Mouse (Mus musculus): ENCODE data around the gene Cog5. TPM values are rescaled to one million over a fixed set of nuclear protein-coding genes. Genes with fewer than 3 reads are reported as not detected.
A peak's percentile ranks its signal among the peaks of the same experiment; 100 is the strongest.

Gene Cog5
- polyA plus RNA-seq, 1 experiment from 2014 or later = 32.4 TPM

DNA sequence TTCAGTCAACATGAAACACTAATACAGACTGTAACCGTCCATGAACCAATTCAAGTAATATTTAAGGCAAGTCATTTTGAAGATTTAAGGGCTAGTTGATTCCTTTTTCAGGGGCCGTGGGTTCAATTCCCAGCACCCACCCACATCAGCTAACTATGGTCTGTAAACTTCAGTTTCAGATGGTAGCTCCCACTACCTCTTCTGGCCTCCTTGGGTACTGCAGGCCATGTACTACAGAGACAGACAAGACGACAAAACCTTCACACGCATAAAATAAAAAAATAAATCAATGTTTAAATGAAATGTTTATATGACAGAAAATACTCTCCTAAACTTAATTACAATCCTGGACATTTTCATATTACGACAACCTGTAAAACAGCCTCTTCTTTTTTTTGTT lies 292.8 kb downstream of the Cog5 start:
- no peaks in the 10 kb centered on the region for H3K9me3 ChIP-seq (ENCODE audit: control insufficient read depth, low read length)
- H3K36me3 ChIP-seq (ENCODE audit: control insufficient read depth, insufficient read depth, low read length) = peaks cover 15% of the 10 kb centered on the region
- no peak overlapping the region for H3K27ac ChIP-seq (replicated peaks; ENCODE audit: low read depth, low read length)
- H3K27me3 ChIP-seq (replicated peaks; ENCODE audit: control insufficient read depth, insufficient read depth, low read length) = no peaks in the 10 kb centered on the region
- 94% methylated on average over 5 of the region's 5 CpGs for WGBS
- H3K4me3 ChIP-seq (ENCODE audit: low read depth, low read length) = no peak overlapping the region
- H3K4me2 ChIP-seq (ENCODE audit: low read depth, low read length) = no peak overlapping the region
- 0 out of 2 replicates have a peak, but pooled peaks cover 5% of the 10 kb centered on the region for H3K4me1 ChIP-seq (ENCODE audit: control insufficient read depth, insufficient read depth, low read length)
- DNase-seq (ENCODE audit: low spot score) (no peak), ATAC-seq (ENCODE audit: low read depth) (no peak)
- H3K9ac ChIP-seq (ENCODE audit: low read depth, low read length) = no peak overlapping the region

DNA sequence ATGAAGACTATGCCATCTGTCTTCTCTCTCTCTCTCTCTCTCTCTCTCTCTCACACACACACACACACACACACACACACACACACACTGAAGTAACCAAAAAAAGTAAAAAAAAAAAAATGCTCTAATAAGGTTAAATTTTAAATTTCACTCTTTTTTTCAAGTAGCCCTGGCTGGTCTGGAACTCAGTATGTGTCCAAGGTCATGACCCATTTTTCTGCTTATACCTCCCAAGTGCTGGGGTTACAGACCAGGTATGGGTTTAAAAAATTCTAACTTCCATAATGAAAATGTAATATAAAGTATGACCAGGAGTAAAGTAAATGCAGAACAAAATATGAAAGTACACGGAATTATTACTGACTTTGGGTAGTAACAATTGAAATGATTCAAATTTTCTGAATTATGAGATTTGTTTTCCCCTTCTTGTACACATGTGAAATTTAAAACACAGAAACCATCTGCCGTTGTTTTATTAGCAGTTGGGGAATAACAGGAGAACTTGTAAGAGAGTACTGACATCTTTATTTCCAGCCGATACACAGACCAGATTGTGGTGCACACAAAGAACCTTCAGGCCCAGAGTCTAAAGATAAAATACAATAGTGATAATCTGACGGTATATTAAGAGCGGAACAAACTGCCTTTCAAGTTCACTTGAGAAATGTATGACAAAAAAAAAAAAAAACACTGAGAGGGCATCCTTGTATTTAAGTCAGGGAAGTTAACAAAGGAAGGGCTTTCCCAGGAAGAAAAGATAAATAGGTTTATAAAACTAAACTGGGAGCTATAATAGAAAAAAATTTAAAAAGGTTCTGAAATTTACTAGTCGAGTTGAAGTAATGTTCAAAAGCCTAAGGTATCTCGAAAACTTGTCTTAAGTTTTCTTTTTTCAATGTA lies 293.7 kb downstream of the Cog5 start:
- peak overlapping the region; percentile 67 for H3K4me2 ChIP-seq (ENCODE audit: low read depth, low read length)
- peaks cover 6% of the 10 kb centered on the region for H3K36me3 ChIP-seq (ENCODE audit: control insufficient read depth, insufficient read depth, low read length)
- peak overlapping the region; percentile 97 for H3K9ac ChIP-seq (ENCODE audit: low read depth, low read length)
- H3K4me3 ChIP-seq (ENCODE audit: low read depth, low read length) = peak overlapping the region; percentile 85
- DNase-seq (ENCODE audit: low spot score) (no peak), ATAC-seq (ENCODE audit: low read depth) (no peak)
- H3K27ac ChIP-seq (replicated peaks; ENCODE audit: low read depth, low read length) = peak overlapping the region; percentile 100
- 0 out of 2 replicates have a peak, but pooled peaks cover 5% of the 10 kb centered on the region for H3K4me1 ChIP-seq (ENCODE audit: control insufficient read depth, insufficient read depth, low read length)
- no peaks in the 10 kb centered on the region for H3K9me3 ChIP-seq (ENCODE audit: control insufficient read depth, low read length)
- H3K27me3 ChIP-seq (replicated peaks; ENCODE audit: control insufficient read depth, insufficient read depth, low read length) = no peaks in the 10 kb centered on the region
- 23% methylated on average over 7 of the region's 7 CpGs for WGBS

DNA sequence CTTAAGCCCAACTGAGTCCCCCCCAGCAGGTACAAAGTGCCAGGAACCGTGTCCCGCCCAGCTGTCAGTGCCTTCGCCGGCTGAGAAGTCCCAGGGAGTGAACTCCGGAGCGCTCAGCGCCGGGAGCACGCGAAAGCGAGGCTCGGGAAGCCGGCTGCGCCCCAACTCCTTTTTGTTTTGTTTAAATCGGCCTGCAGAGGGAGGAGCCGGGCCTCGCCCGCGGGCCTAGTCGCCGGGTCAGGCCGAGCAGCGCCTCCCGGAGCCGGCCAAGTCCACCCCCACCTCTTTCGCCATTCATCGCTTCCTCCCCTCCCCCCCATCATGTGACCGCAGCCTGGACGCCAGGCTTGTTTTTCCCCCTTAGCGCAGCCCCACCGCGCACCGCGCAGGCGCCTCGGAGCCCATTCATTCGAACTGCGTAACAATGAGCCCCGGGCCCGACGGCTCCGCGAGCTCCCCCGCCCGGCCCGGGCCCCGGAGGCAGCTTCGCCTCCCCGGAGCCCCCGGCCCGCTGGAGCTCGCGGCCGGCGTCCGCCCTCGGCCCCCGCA lies 294.6 kb downstream of the Cog5 start:
- ATAC-seq (ENCODE audit: low read depth) = peak; percentile 70
- H3K4me1 ChIP-seq (ENCODE audit: control insufficient read depth, insufficient read depth, low read length) = 0 out of 2 replicates have a peak, but pooled peaks cover 5% of the 10 kb centered on the region
- under 1% methylated on average over 34 of the region's 58 CpGs for WGBS

DNA sequence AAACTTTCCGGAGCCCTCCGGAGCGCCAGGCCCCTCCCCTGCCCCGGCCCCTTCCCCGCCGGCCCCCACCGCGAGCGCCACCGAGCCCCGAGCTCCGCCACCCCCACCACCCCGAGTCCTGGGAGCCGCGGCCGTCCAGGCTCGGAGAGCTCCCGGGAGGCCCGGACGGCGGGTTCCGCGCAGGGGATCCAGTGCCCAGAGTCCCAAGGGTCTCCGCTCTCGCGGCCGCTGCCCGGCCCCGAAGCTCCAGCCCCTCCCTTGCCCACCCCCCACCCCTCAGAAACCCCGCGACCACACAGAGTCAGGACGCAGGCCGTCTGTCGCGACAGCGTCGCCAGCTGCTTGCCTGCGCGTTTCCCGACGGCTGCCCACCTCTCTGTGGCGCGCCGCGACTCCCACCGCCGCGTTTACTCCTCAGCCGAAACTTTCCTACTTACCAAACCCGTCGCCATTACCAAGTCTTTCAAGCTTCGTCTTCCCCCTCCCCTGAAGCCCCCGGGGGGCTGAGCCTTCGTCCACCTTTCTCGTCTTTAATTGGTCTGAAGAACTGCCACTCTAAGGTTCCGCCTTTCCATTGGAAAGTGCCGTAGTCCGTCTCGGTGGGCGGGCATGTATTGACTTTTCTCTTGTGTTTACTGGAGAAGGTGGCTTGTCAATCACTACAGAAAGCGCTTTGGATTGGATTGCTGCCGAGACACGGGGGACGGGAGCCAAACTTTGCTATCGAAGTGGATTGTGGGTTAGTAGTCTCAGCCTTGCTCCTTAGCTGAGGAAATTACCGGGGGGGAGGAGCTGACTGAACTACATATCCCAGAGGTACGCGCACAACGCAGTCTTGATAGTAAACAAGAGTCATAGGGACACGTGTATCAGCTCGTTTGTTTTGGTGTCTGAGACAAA lies 295.3 kb downstream of the Cog5 start, which contains the start of gene Hbp1:
Gene Hbp1, minus strand, starts transcription at position 777 of the 900 bp plus-strand sequence.
- H3K4me2 ChIP-seq (ENCODE audit: low read depth, low read length) = peak within 1 kb of the TSS; percentile 80
- H3K9ac ChIP-seq (ENCODE audit: low read depth, low read length) = peak within 1 kb of the TSS; percentile 97
- H3K27ac ChIP-seq (replicated peaks; ENCODE audit: low read depth, low read length) = peak within 1 kb of the TSS; percentile 100
- no peaks in the 10 kb centered on the region for H3K9me3 ChIP-seq (ENCODE audit: control insufficient read depth, low read length)
- H3K4me3 ChIP-seq (ENCODE audit: low read depth, low read length) = peak within 1 kb of the TSS; percentile 85
- H3K27me3 ChIP-seq (replicated peaks; ENCODE audit: control insufficient read depth, insufficient read depth, low read length) = no peaks in the 10 kb centered on the region
- WGBS = 0% methylated on average over 29 of the region's 71 CpGs
- peak; percentile 98 for ATAC-seq (ENCODE audit: low read depth)
- DNase-seq (ENCODE audit: low spot score) = peak; percentile 100
- H3K36me3 ChIP-seq (ENCODE audit: control insufficient read depth, insufficient read depth, low read length) = no peaks in the 10 kb centered on the region
- H3K4me1 ChIP-seq (ENCODE audit: control insufficient read depth, insufficient read depth, low read length) = 0 out of 2 replicates have a peak, but pooled peaks cover 5% of the 10 kb centered on the region

More for the DNA sequence above, 294.6 kb downstream of the Cog5 start:
- peak overlapping the region; percentile 67 for H3K4me2 ChIP-seq (ENCODE audit: low read depth, low read length)
- no peaks in the 10 kb centered on the region for H3K27me3 ChIP-seq (replicated peaks; ENCODE audit: control insufficient read depth, insufficient read depth, low read length)
- DNase-seq (ENCODE audit: low spot score) = peak; percentile 96
- H3K36me3 ChIP-seq (ENCODE audit: control insufficient read depth, insufficient read depth, low read length) = no peaks in the 10 kb centered on the region
- H3K4me3 ChIP-seq (ENCODE audit: low read depth, low read length) = peak overlapping the region; percentile 85
- peak overlapping the region; percentile 100 for H3K27ac ChIP-seq (replicated peaks; ENCODE audit: low read depth, low read length)
- H3K9me3 ChIP-seq (ENCODE audit: control insufficient read depth, low read length) = no peaks in the 10 kb centered on the region
- H3K9ac ChIP-seq (ENCODE audit: low read depth, low read length) = peak overlapping the region; percentile 97

DNA sequence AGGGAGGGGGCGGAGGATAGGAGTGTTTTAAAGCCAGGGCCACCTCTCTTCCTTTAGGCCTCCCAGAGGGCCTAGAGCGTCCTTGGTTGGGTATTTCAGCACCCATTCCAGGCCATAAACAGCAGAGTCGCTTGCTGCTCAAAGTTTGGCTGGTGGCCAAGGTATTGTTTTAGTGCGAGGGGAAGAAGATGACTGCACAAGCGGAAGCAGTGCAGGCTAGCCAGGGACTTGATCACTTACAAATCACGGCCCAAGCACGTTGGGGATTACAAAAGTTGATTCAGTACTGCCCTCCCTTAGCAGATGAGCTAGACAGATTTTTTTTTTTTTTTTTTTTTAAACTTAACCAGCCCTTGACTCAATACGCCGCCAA lies 296.0 kb downstream of the Cog5 start:
- DNase-seq (ENCODE audit: low spot score) (no peak), ATAC-seq (ENCODE audit: low read depth) (no peak)
- no peaks in the 10 kb centered on the region for H3K36me3 ChIP-seq (ENCODE audit: control insufficient read depth, insufficient read depth, low read length)
- no peaks in the 10 kb centered on the region for H3K27me3 ChIP-seq (replicated peaks; ENCODE audit: control insufficient read depth, insufficient read depth, low read length)
- H3K4me3 ChIP-seq (ENCODE audit: low read depth, low read length) = peak overlapping the region; percentile 47
- H3K9me3 ChIP-seq (ENCODE audit: control insufficient read depth, low read length) = no peaks in the 10 kb centered on the region
- 0 out of 2 replicates have a peak, but pooled peaks cover 5% of the 10 kb centered on the region for H3K4me1 ChIP-seq (ENCODE audit: control insufficient read depth, insufficient read depth, low read length)
- WGBS = 6% methylated on average over 9 of the region's 9 CpGs
- H3K4me2 ChIP-seq (ENCODE audit: low read depth, low read length) = peak overlapping the region; percentile 80
- H3K27ac ChIP-seq (replicated peaks; ENCODE audit: low read depth, low read length) = peak overlapping the region; percentile 82
- peak overlapping the region; percentile 57 for H3K9ac ChIP-seq (ENCODE audit: low read depth, low read length)

DNA sequence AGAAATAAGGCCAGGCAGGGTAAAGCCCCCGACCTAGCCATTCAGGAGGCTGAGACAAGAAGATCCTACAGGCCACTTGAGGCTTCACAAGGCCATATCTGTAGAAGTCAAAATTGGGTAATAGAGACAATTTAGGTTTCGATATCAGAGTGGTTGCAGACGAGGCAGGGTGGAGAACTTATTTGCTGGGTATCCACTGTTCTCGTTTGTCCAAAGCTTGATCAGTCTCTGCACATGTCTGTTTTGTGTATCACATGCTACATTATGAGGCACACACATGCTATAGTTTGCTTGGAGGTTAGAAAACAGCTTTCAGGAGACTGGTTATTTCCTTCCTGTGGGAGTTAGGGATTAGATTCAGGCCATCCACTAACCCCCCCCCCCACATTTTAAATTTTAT lies 301.2 kb downstream of the Cog5 start:
- no peaks in the 10 kb centered on the region for H3K9me3 ChIP-seq (ENCODE audit: control insufficient read depth, low read length)
- WGBS = 89% methylated on average over 4 of the region's 4 CpGs
- no peak overlapping the region for H3K4me3 ChIP-seq (ENCODE audit: low read depth, low read length)
- no peak overlapping the region for H3K27ac ChIP-seq (replicated peaks; ENCODE audit: low read depth, low read length)
- H3K4me2 ChIP-seq (ENCODE audit: low read depth, low read length) = no peak overlapping the region
- H3K36me3 ChIP-seq (ENCODE audit: control insufficient read depth, insufficient read depth, low read length) = no peaks in the 10 kb centered on the region
- H3K4me1 ChIP-seq (ENCODE audit: control insufficient read depth, insufficient read depth, low read length) = no peaks in the 10 kb centered on the region
- H3K9ac ChIP-seq (ENCODE audit: low read depth, low read length) = no peak overlapping the region
- H3K27me3 ChIP-seq (replicated peaks; ENCODE audit: control insufficient read depth, insufficient read depth, low read length) = no peaks in the 10 kb centered on the region
- ATAC-seq (ENCODE audit: low read depth) = no peak
- DNase-seq (ENCODE audit: low spot score) = no peak

DNA sequence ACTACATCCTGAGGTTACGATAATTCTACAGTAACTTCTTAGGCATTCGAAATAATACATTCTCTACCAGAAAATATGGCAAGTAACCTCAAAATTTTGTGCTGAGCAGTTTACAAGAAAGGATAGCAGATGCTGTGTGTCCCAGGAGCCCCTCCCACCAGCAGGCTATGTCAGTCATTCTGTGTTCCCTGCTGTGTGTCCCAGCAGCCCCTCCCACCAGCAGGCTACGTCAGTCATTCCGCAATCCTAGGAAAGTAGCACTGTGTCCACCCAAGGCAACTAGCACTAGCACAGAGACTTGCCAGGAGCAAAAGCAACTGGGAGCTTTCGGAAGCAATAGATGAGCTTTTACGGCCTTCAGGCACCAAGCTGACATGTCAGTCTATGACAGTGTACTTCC lies 309.4 kb downstream of the Cog5 start:
- no peak overlapping the region for H3K4me2 ChIP-seq (ENCODE audit: low read depth, low read length)
- no peak overlapping the region for H3K4me3 ChIP-seq (ENCODE audit: low read depth, low read length)
- ATAC-seq (ENCODE audit: low read depth) (0 out of 2 replicates have a peak, but pooled peaks have one; percentile 41), DNase-seq (ENCODE audit: low spot score) (peak; percentile 52)
- no peak overlapping the region for H3K9ac ChIP-seq (ENCODE audit: low read depth, low read length)
- 82% methylated on average over 6 of the region's 6 CpGs for WGBS
- no peaks in the 10 kb centered on the region for H3K9me3 ChIP-seq (ENCODE audit: control insufficient read depth, low read length)
- H3K36me3 ChIP-seq (ENCODE audit: control insufficient read depth, insufficient read depth, low read length) = no peaks in the 10 kb centered on the region
- no peak overlapping the region for H3K27ac ChIP-seq (replicated peaks; ENCODE audit: low read depth, low read length)
- H3K4me1 ChIP-seq (ENCODE audit: control insufficient read depth, insufficient read depth, low read length) = no peaks in the 10 kb centered on the region
- no peaks in the 10 kb centered on the region for H3K27me3 ChIP-seq (replicated peaks; ENCODE audit: control insufficient read depth, insufficient read depth, low read length)

DNA sequence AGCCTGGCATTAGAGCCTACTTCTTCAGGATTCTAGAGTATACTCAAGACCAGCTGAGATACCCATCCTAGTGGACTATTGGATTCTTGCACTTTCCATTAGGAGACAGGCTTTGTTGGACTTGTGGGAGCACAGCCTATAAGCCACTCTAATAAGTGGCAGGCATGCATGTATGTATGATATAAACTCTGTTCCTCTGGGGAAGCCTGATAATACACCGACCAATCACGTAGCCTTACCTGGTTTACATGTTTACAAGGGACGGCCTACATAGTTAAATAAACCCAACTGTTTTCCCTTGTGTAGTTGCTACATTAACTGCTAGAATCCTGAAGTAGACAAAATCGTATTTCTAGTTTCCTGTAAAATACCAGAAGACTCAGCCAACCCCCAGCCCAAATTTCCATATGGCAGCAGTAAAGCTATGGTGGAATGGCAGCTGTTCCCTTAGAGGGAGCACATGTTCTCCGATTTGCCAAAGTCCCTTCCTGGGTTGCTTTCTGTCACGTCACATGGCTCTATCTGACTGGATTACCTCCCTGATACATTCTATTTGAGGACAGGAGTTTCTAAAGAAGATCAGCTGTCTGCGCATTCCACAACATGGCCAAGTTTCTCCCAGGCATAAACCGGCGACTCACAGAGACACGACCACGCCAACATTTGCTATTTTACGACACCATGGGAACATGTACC lies 311.0 kb downstream of the Cog5 start:
- Histone ChIP-seq H3K36me3 (ENCODE audit: control insufficient read depth, insufficient read depth, low read length) (no peaks in the 10 kb centered on the region), H3K4me3 (ENCODE audit: low read depth, low read length) (no peak overlapping the region), H3K4me1 (ENCODE audit: control insufficient read depth, insufficient read depth, low read length) (no peaks in the 10 kb centered on the region), H3K27ac (replicated peaks; ENCODE audit: low read depth, low read length) (no peak overlapping the region), H3K4me2 (ENCODE audit: low read depth, low read length) (no peak overlapping the region), H3K9me3 (ENCODE audit: control insufficient read depth, low read length) (no peaks in the 10 kb centered on the region), H3K27me3 (replicated peaks; ENCODE audit: control insufficient read depth, insufficient read depth, low read length) (no peaks in the 10 kb centered on the region), H3K9ac (ENCODE audit: low read depth, low read length) (no peak overlapping the region)
- WGBS = 81% methylated on average over 12 of the region's 12 CpGs
- peak; percentile 41 for DNase-seq (ENCODE audit: low spot score)
- no peak for ATAC-seq (ENCODE audit: low read depth)

All from embryonic facial prominence, embryonic 14.5 days (tissue).